Mouse (Mus musculus) forebrain, embryonic 12.5 days (tissue): ENCODE data around the gene Dgat2. TPM values are rescaled to one million over a fixed set of nuclear protein-coding genes. Genes with fewer than 3 reads are reported as not detected.

Source experiments
- ATAC-seq: fragments of 200-750 bp; cut with Nextera tagmentation; 2 replicates; pipeline ENCODE4 v1.8.0; 2017; ENCODE audit warnings: moderate TSS enrichment; ENCODE audit not compliant: low FRiP score
- H3K27ac ChIP-seq: fragments of 300-500 bp; sonication (generic); 2 replicates; pipeline ENCODE4 v1.5.1; 2016; ENCODE audit warnings: mild to moderate bottlenecking
- H3K27me3 ChIP-seq: fragments of 300-500 bp; sonication (generic); 2 replicates; pipeline ENCODE4 v1.6.1; 2016; ENCODE audit warnings: mild to moderate bottlenecking
- H3K36me3 ChIP-seq: fragments of 300-500 bp; sonication (generic); replicated peaks from 2 replicates; pipeline ENCODE4 v1.6.1; 2016; ENCODE audit warnings: mild to moderate bottlenecking
- H3K4me1 ChIP-seq: fragments of 300-500 bp; sonication (generic); 2 replicates; pipeline ENCODE4 v1.6.1; 2016
- H3K4me2 ChIP-seq: fragments of 300-500 bp; sonication (generic); 2 replicates; pipeline ENCODE4 v1.6.1; 2016; ENCODE audit warnings: mild to moderate bottlenecking, moderate library complexity
- H3K4me3 ChIP-seq: fragments of 300-500 bp; sonication (generic); replicated peaks from 2 replicates; pipeline ENCODE4 v1.5.1; 2016; ENCODE audit warnings: mild to moderate bottlenecking
- H3K9ac ChIP-seq: fragments of 300-500 bp; sonication (generic); 2 replicates; pipeline ENCODE4 v1.6.1; 2016; ENCODE audit warnings: mild to moderate bottlenecking
- H3K9me3 ChIP-seq: fragments of 300-500 bp; sonication (generic); 2 replicates; pipeline ENCODE4 v1.6.1; 2016
- WGBS: fragments of 180-500 bp; shearing (Covaris S2); methylation state at CpG from one replicate; pipeline ENCODE4 v1.1.7; 2016; 5-methylcytosine and 5-hydroxymethylcytosine counted together
- polyA plus RNA-seq: library from polyadenylated mRNA; unstranded; fragments of >200 nt; fragmentation: Nextera tagmentation; extraction: Ambion mirVana; gene quantifications from 2 replicates; pipeline ENCODE4 v1.2.1, GENCODE M21; 2016

Gene Dgat2
- polyA plus RNA-seq, 1 experiment from 2014 or later = 8.6 TPM

DNA sequence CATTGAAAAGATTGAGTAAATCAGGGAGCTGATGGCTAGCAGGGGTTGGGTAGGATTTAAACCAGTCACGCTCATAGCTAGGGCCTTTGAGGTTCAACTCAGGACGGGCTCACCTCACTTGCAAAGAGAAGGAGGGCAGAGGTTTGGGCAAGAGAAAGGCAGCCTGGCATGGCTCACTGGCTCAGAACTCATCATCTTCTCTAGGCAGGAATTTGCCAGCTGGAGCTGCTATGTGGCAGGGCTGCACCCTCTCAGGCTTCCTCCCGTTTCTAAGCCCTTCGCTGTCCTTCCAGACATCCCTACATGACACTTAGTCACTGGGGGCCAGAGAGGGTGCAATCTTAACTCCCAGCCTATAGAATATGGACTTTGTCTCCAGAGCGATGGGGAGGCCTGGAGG, 4.9 kb upstream of the Dgat2 start:
- H3K4me2 ChIP-seq = no peak overlapping the region
- no peak overlapping the region for H3K27ac ChIP-seq
- ATAC-seq = no peak
- 84% methylated on average over 5 of the region's 5 CpGs for WGBS
- no peak overlapping the region for H3K4me3 ChIP-seq
- H3K9me3 ChIP-seq = no peaks in the 10 kb centered on the region
- H3K27me3 ChIP-seq = peaks cover 12% of the 10 kb centered on the region
- peaks cover 4% of the 10 kb centered on the region for H3K4me1 ChIP-seq
- no peaks in the 10 kb centered on the region for H3K36me3 ChIP-seq
- no peak overlapping the region for H3K9ac ChIP-seq

DNA sequence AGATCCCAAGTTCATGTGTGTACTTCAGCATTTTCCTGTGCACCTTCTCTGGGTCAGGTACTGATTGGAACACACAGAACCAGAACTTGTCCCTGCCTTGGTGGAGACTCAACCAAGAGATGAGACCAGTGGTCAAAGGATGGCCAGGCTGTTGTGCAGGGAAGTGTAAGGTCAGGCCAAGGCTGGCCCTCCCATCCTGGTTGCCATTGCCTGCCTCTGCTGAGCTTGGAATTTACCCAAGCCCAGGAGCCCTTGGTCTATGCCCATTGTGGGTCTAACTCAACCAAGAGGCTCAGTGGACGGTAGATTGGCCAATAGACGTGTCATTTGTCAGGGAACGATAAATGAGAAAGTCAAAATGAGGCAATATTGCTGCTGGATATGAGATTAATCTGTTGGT, 2.9 kb upstream of the Dgat2 start:
- Histone ChIP-seq H3K9me3 (no peaks in the 10 kb centered on the region), H3K27me3 (peaks cover 25% of the 10 kb centered on the region), H3K4me3 (no peak overlapping the region), H3K4me2 (no peak overlapping the region), H3K36me3 (no peaks in the 10 kb centered on the region), H3K27ac (no peak overlapping the region), H3K4me1 (peaks cover 11% of the 10 kb centered on the region), H3K9ac (no peak overlapping the region)
- ATAC-seq = no peak
- WGBS = 89% methylated on average over 3 of the region's 3 CpGs

DNA sequence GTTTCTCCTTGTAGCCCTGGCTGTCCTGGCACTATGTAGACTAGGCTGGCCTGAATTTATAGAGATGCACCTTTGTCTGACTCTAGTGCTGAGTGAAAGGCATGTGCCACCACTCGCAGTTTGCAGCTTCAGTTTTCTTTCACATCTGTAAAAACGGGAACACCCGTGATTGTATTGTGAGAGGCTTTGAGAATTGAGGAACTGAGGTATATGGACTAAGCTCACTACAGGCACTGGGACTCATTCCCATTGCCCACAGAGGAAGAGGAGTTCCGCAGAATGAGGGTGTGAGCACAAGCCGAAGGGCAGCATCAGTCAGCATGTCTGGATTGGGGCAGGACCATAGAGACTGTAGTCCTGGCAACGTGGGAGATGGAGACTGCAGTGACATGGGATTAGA, 1.2 kb upstream of the Dgat2 start:
- no peak overlapping the region for H3K27ac ChIP-seq
- no peak overlapping the region for H3K4me2 ChIP-seq
- no peaks in the 10 kb centered on the region for H3K36me3 ChIP-seq
- H3K4me1 ChIP-seq = peaks cover 11% of the 10 kb centered on the region
- no peak for ATAC-seq
- no peak overlapping the region for H3K9ac ChIP-seq
- no peaks in the 10 kb centered on the region for H3K9me3 ChIP-seq
- 67% methylated on average over 6 of the region's 6 CpGs for WGBS
- H3K4me3 ChIP-seq = no peak overlapping the region
- peaks cover 25% of the 10 kb centered on the region for H3K27me3 ChIP-seq

DNA sequence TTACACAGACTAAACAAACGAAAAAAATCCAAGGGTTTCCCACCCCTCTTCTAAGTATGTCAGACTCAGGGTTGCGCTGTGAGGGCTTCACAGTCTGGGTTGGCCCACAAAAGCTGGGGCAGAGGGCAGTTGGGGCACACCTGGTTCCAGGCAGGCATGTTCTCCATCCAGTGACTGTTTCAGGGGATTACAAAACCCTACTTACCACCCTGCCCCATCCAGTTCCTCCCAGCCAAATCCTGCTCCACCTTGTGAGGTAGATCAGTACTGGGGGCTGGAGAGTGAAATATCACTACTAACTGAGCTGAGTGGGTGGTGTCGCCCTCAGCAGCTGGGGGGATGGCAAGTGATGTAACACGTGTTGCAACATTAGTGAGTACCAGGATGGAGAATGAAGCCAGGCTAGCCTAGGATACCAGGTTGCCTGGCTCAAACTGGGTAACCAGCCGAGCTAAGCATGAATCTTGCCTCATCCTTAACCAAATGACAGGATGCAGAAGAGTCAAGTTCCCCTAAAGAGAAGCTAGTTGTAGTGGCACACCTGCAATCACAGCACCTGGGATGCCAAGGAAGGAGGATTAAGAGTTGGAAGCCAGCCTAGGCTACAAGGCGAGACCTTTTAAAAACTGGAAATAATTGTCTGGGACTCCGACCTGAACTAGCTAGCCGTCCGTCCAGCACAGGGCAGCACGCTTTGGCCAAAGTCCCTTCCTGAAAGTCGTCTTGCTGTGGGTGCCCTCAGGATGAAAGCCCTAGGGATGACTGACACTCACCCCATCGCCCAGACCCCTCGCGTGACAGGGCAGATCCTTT, 694 bp downstream of the Dgat2 start:
- Histone ChIP-seq H3K9ac (peak overlapping the region; percentile 81), H3K4me3 (peak overlapping the region; percentile 71), H3K36me3 (no peaks in the 10 kb centered on the region), H3K27ac (no peak overlapping the region), H3K27me3 (peaks cover 25% of the 10 kb centered on the region), H3K9me3 (no peaks in the 10 kb centered on the region), H3K4me2 (peak overlapping the region; percentile 94), H3K4me1 (peaks cover 11% of the 10 kb centered on the region)
- peak; percentile 0; the same call in 1 of the 2 replicates for ATAC-seq
- 20% methylated on average over 14 of the region's 14 CpGs for WGBS

DNA sequence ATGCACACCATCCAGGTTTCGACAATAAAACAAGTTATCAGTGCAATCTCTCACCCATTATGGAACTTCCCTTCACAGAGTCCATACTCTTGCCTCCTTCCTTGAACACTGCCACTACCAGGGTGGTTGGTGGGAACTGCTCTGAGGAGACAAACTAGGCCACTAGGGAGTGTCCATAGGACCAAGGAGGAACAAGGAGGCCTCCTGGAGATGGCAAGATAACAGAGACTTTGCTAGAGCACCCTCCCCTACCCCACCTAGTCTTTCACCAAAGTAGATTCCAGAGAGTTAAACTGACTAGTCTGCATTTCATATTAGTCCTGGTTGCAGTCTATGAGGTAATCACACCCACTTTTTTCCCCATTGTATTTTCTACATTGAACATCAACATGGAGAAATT, 2.4 kb downstream of the Dgat2 start:
- WGBS = 94% methylated on average over 1 of the region's 1 CpGs
- Histone ChIP-seq H3K27ac (no peak overlapping the region), H3K9ac (no peak overlapping the region), H3K4me2 (no peak overlapping the region), H3K27me3 (peaks cover 21% of the 10 kb centered on the region), H3K4me1 (peaks cover 11% of the 10 kb centered on the region), H3K9me3 (no peaks in the 10 kb centered on the region), H3K36me3 (no peaks in the 10 kb centered on the region), H3K4me3 (no peak overlapping the region)
- ATAC-seq = no peak

DNA sequence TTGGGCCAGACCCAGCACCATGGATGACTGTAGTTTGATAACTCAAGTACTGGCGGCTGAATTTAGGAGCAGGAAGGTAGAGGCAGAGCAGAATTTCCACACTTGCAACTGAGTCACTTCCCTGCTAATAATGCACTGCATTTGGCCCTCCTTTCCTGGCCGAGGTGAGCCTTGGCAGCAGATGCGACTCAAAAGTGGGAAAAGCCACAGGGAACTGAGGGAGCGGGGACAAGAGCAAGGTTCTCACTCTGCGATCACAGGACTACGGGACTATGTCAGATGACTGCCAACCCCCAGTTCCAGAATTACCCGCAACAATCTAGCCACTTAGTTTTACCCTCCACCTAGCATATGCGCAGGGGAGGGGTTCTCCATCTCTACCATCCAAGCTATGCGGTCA, 3.2 kb downstream of the Dgat2 start:
- H3K4me2 ChIP-seq = no peak overlapping the region
- H3K36me3 ChIP-seq = no peaks in the 10 kb centered on the region
- ATAC-seq = no peak
- H3K9me3 ChIP-seq = no peaks in the 10 kb centered on the region
- H3K27ac ChIP-seq = no peak overlapping the region
- peaks cover 11% of the 10 kb centered on the region for H3K4me1 ChIP-seq
- H3K9ac ChIP-seq = no peak overlapping the region
- WGBS = 94% methylated on average over 9 of the region's 9 CpGs
- H3K27me3 ChIP-seq = peaks cover 20% of the 10 kb centered on the region
- H3K4me3 ChIP-seq = no peak overlapping the region

DNA sequence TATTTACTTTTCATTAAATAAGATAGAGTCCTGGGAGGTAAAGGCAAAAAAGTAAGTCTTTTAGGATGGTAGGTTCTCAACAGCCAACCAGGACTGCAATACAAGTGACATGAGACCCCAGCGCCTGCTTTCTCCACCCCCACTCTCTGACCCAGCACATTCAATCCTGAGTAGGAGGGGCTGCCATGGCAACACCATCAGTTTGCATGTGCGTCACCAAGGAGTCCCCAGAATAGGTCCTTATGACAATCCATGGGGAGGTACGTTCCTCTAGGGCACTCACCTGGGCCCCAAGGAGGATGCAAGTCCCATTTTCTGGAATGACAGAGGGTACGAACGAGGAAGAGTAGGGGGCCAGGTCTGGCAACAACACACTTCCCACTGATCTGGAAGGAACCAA, 5.1 kb downstream of the Dgat2 start:
- no peak overlapping the region for H3K4me2 ChIP-seq
- WGBS = 75% methylated on average over 5 of the region's 5 CpGs
- peaks cover 13% of the 10 kb centered on the region; the same call in 1 of the 2 replicates for H3K27me3 ChIP-seq
- no peak overlapping the region for H3K4me3 ChIP-seq
- ATAC-seq = no peak
- peaks cover 7% of the 10 kb centered on the region; the same call in 1 of the 2 replicates for H3K4me1 ChIP-seq
- no peaks in the 10 kb centered on the region for H3K9me3 ChIP-seq
- H3K36me3 ChIP-seq = no peaks in the 10 kb centered on the region
- no peak overlapping the region for H3K9ac ChIP-seq
- no peak overlapping the region for H3K27ac ChIP-seq

GRCm38 (mm10) chr7:99175666-99176065, 6.9 kb downstream of the Dgat2 start:
- H3K36me3 ChIP-seq = no peaks in the 10 kb centered on the region
- H3K9ac ChIP-seq = no peak overlapping the region
- no peak overlapping the region for H3K27ac ChIP-seq
- H3K4me3 ChIP-seq = no peak overlapping the region
- H3K27me3 ChIP-seq = 0 out of 2 replicates have a peak, but pooled peaks cover 1% of the 10 kb centered on the region
- no peaks in the 10 kb centered on the region for H3K4me1 ChIP-seq
- H3K9me3 ChIP-seq = no peaks in the 10 kb centered on the region
- ATAC-seq = no peak
- no peak overlapping the region for H3K4me2 ChIP-seq
- WGBS = 93% methylated on average over 9 of the region's 9 CpGs

- Histone ChIP-seq H3K4me1 (no peaks in the 10 kb centered on the region), H3K4me3 (no peak overlapping the region), H3K27ac (no peak overlapping the region), H3K27me3 (no peaks in the 10 kb centered on the region), H3K4me2 (no peak overlapping the region), H3K9me3 (no peaks in the 10 kb centered on the region), H3K9ac (no peak overlapping the region), H3K36me3 (no peaks in the 10 kb centered on the region)
- ATAC-seq = no peak
- 86% methylated on average over 11 of the region's 11 CpGs for WGBS
Observed at GRCm38 (mm10) chr7:99175118-99175517, 7.4 kb downstream of the Dgat2 start.

DNA sequence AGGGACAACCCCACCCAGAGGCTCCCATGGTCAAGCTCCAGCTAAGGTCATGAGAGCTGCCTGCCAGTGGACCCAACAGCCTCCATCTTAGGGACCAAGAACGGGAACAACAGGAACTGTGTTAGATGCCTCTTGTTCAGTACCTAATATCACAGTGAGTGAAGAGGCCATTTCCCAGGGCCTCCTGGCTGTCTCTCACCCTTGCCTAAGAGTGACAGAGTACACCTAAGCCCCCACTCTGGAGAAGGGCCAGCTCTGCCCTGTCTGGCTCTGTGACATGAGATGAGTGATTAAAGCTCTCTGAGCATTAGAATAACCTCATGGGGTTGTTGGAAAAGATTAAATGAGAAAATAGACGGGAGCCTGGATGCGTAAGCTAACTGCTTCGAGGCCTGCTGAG, 8.5 kb downstream of the Dgat2 start:
- Histone ChIP-seq H3K9me3 (no peaks in the 10 kb centered on the region), H3K4me3 (no peak overlapping the region), H3K36me3 (no peaks in the 10 kb centered on the region), H3K9ac (no peak overlapping the region), H3K27me3 (no peaks in the 10 kb centered on the region), H3K4me2 (no peak overlapping the region), H3K27ac (no peak overlapping the region), H3K4me1 (no peaks in the 10 kb centered on the region)
- 88% methylated on average over 4 of the region's 4 CpGs for WGBS
- ATAC-seq = no peak

DNA sequence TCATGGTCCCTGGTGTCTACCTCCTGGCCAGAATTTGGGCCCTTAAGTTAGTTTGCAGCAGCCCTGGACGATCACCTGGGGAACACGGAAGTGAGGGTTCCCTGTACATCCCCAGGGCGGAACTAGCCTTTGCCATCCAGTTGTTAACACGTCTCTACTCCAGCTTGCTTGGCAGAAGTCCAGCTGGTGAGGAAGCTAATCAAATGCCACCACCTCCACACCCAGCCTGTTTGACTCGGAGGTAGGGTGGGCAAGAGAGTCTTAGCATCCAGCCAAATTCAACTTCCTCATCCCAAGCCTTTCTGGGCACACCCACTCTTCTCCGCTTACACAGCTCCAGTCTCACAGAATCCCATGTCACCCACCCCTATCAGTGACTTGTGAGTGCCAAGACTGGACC, 9.6 kb downstream of the Dgat2 start:
- Histone ChIP-seq H3K27me3 (no peaks in the 10 kb centered on the region), H3K9me3 (no peaks in the 10 kb centered on the region), H3K36me3 (no peaks in the 10 kb centered on the region), H3K4me3 (no peak overlapping the region), H3K4me1 (no peaks in the 10 kb centered on the region), H3K4me2 (no peak overlapping the region), H3K9ac (no peak overlapping the region), H3K27ac (no peak overlapping the region)
- no peak for ATAC-seq
- whole genome bisulfite sequencing = 88% methylated on average over 6 of the region's 6 CpGs

DNA sequence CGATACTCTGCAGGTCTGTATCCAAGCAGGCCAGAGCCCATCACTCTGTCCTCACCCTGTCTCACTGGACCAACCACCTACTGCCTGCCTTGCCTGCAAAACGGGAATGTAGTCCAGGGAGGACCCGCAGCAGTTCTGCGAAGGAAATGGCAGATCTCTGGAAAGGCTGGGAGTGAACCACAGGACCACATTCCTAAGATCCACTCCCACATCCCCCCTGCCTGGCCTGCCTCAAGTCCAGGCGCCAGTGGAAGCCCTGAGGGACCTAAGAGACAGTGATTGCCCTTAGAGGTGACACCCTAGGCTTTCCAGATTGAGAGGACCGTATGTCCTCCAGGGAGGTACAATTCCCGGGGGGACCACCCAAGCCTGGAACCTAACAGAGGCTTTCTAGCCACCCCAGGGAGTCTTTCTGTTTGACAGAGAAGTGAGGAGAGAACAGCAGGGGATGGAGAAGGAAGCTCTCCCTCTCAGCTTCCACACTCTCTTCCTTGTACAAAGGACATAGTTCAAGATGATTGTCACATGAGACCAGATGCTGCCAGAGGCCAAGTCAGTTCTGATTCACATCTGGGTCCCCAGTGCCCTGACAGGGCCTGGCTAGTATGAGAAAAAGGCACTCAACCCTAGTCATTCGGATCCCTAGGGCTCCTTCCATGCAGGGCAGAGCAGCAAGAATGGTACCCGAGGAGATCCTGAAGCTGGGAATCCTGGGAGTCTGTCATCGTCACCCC, 10.6 kb downstream of the Dgat2 start:
- no peaks in the 10 kb centered on the region for H3K36me3 ChIP-seq
- H3K27me3 ChIP-seq = no peaks in the 10 kb centered on the region
- H3K9me3 ChIP-seq = no peaks in the 10 kb centered on the region
- no peaks in the 10 kb centered on the region for H3K4me1 ChIP-seq
- H3K4me3 ChIP-seq = no peak overlapping the region
- no peak overlapping the region for H3K9ac ChIP-seq
- H3K27ac ChIP-seq = no peak overlapping the region
- WGBS = 70% methylated on average over 10 of the region's 10 CpGs
- no peak overlapping the region for H3K4me2 ChIP-seq
- ATAC-seq = no peak

GRCm38 (mm10) chr7:99170519-99170918, 12.0 kb downstream of the Dgat2 start:
- Histone ChIP-seq H3K27me3 (no peaks in the 10 kb centered on the region), H3K9ac (no peak overlapping the region), H3K4me2 (no peak overlapping the region), H3K27ac (no peak overlapping the region), H3K4me1 (no peaks in the 10 kb centered on the region), H3K36me3 (no peaks in the 10 kb centered on the region), H3K4me3 (no peak overlapping the region), H3K9me3 (no peaks in the 10 kb centered on the region)
- ATAC-seq = no peak
- 91% methylated on average over 6 of the region's 6 CpGs for WGBS
